Mouse (Mus musculus) gastrocnemius, adult 8-10 months (tissue): ENCODE data around the gene Ip6k3. TPM values are rescaled to one million over a fixed set of nuclear protein-coding genes. Genes with fewer than 3 reads are reported as not detected.

Experiments used
- DNase-seq, 2 experiments: peaks; one replicate each; pipeline ENCODE4 v3.0.0; 2022; ENCODE audit warnings: low spot score in 2 of 2
- total RNA-seq, 4 experiments: library from RNA; stranded (reverse); gene quantifications; 2 replicates each; pipeline ENCODE4 v1.2.4; 2022

Ip6k3 gene
- total RNA-seq, 4 experiments from 2014 or later = 24.6 to 33.6 (median 29.1) TPM

DNA sequence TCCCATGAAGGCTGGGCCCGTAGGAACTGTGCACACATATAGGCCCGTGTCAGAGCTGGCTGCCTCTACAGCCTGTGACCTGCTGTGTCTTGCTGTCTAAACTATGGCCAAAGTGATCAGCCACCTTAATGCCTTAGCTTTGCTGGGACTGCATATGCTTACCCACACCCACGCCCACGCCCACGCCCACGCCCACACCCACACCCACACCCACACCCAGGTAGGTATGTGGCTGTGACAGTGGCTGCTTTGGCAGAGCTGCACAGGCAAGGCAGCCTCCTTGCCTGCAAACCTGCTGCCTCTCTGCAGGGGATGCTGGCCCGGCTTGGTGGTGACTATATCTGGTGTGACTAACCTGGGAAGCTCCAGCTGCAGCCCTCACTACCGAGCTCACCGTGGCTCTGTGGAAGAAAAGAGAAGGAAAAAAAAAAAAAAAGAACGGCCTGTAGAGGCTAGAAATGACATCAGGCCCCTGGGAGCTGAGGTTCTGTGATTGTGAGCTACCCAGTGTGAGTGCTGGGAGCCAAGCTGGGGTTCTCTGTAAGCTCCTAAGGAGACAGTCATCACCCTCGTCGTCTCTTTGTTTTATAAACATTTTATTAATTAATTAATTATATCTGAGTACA is 16.2 kb upstream of the Ip6k3 start:
- DNase-seq = no peak

DNA sequence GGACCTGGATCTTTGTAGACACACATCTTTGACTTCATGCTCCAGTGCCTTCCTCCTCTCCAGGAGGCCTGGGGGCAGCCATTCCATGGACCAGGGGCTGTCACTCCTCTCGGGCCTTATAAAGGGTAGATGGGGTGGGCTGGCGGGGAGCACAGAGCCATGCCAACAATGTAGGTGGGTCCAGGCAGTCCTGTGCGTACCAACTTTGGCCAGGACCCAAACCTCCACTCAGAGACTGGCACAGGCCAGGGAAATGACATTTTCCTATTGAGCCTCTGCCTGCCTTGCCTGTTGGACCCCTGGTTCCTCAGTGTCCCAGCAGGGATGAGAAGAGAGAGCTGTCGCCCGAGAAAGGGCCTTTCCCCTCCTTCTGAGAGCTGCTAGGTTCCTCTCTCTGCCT is 14.8 kb upstream of the Ip6k3 start:
- DNase-seq = no peak

DNA sequence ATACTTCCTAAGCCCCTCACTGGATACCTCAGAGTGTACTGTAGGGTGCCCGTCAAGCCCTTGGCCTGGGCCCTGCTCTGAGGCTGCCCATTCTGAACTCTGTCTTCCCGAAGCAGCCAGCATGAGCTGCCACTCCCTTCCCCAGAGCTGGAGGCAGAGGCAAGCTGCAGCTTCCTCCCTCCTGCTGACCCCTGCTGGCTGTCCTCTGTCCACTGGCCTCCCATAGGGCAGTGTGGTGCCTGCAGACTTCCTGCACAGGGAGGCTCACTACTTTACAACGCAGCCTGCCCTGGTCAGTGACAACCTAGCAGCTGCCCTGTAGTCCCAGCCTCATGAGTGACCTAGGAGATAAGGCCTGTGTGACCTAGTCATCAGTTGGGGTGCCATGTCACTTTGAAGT is 14.1 kb upstream of the Ip6k3 start:
- peak; percentile 43 to 62 for DNase-seq

DNA sequence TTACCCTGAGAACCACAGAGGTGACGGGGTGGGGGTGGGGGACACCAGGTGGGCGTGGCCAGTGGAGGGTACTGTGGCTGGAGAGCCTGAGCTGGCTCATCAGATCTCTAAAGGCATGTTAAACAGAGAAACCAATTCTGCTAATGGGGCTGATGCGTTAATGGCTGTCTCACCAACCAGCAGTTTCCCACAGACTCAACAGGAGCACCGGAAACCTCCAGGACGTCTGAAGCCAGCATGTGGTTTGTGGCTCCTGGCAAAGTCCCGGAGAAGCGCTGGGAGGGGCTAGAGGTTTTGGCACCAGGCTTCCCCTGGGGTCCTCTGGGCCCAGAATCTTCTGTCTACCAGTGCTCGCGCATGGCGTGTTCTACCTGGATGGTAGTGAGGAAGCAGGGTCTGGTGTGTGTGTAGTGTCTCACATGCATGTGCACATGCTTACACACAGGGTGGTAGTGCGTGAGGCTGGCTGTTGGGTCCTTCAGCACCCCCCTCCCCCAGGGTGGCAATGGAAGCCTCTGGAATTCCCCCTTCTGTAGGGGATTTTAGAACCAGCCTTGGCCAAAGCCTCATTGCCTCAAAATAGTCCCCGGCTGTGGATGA is 12.2 kb upstream of the Ip6k3 start:
- no peak for DNase-seq

DNA sequence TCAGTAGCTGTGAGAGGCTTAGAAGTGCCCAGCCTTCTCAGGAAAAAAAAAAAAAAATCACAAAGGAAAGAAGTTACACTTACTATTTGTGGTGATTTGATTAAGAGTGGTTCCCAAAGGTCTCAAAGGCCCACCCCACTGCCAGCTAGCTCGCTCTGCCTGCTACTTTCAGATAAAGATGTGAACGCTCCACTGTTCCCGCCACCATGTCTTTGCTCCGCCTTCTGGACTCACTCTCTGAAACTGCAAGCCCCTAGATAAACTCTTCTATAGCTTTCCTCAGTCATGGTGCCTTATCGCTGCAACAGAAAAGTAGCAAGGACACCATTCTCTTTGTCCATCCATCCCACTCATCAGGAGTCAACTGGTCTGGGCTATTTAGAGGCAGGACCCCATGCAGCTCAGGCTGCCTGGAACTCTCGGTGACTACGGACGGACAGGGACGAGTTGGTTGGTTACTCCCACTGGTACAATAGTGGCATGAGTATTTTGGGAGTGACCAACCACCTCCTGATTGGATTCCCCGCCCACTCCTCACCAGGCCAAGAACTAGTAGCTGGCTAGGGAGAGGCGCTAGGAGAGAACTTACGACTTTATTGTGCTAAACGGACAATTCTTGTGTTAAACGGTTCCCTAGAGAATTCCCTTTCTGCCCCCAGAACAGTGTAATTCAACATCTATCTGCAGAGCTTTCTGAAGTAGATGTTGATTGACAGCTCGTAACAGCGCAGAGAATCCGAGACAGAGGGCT is 11.0 kb upstream of the Ip6k3 start:
- no peak for DNase-seq

DNA sequence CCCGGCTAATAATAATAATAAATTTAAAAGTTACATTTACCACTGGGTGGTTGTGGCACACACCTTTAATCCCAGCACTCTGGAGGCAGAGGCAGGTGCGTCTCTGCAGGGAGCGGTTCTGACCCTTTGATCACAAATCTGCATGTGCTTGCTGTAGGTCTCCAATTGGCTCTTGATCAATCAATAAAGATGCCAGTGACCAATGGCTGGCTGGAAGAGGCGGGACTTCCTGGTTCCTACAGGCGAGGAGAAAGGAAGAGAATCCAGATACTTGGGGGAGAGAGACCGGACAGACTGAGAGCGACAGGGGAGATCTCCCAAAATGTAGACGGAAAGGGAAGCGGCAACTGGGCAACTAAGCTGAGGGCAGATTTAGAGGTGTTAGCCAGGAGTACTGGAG is 10.4 kb upstream of the Ip6k3 start:
- DNase-seq = no peak

DNA sequence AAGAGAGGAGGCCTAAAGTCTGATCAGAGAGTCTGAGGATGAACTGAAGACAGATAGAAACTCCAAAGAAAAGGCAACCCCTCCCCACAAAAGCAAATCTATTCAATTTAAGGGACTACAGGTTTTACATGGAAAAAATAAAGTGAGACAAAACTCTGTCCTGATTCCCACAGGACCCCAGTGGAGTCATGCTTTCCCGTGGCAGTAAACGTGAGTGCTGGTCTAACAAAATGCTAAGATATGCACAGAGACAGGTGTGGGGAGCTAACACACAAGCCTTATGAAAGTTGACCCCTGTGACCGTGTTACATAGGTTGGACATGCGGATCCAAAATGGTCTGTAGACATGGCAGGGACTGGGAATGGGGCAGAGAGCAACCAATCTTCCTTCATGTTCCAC is 9.2 kb upstream of the Ip6k3 start:
- no peak for DNase-seq

DNA sequence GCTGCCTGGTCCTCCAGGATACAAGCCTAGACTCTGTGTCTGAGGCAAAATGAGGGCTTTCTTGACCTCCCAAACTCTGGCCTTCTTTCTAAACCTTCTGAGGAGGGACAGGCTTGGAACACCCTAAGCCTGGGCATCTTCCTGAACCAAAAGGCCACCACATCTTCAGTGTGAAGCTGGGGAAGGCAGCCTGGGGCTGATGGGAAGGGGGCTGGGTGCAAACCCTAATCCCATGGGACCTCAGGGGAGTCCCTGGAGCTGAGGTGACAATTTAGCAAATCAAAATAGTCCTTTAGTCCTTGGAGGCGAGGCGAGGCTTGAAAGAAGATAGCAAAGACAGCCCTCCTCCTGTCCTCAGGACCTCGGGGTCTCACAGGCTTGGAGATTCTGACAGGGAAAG is 8.7 kb upstream of the Ip6k3 start:
- no peak for DNase-seq

DNA sequence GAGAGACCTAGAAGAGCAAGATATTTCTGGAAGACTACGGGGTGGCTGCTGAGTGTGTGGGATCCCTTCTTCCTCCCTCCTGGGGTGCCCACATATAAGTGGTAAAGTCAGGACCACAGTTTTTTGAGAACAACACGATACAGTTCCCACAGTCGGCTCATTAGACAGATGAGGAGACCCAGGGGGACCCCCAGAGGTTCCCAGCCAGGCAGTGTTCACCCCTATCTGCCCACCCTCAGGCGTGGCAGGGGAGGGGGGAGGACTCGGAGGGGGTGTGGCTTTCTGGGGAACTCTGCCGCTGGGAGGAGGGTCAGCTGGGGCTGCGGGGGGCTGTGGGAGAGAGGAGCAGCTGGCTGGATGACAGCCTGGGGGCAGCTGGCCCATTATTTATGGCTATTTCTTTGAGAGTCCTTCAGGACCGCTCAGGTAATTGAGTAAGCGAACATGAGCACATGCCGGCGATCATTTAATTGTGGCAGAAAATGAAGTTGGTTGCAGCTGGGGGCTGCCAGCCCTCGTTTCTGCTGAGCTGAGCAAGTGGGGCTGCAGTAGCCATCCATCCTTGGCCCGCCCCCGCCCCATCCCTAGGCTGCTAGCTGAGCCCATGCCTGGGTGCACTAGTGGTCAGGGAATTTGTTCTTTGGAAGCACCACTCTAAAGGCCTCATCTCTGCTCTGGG is 7.7 kb upstream of the Ip6k3 start:
- no peak for DNase-seq

DNA sequence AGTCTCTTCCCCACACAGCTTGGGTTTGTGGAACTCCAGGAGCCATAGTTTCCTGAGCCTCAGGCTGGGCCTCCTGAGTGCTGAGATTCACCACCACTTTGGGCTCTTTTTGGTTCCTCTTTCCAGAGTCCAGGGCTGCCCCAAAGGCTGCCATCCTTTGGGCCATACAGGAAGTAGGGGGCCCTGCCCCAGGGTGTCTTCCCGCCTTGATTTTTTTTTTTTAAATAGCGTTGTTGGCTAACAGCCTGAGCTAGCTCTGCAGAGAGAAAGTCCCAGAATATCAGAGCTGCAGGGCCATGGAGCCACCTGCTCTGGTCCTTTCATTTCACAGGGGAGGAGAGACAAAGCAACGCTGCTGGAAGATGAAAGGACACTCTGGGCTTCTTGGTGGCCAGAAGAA is 6.1 kb upstream of the Ip6k3 start:
- no peak for DNase-seq

DNA sequence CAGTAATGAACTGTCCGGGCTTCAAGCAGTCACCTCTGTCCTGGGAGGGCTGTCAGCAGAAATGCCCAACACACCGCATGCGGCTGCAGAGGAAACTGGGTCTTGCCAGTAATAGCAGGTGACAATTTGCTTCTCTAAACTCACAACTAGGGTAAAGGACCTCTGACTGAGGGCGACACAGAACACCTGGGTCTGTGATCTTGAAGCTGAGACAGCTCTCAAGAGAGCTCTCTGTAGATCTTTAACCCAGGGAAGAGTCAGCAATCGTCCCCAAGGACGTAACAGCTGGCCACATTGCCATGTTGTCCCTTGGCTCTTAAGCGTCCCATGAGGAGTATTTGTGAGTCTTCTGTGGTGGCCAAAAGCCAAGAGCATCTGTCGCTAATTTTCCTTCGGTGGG is 4.9 kb upstream of the Ip6k3 start:
- no peak for DNase-seq

DNA sequence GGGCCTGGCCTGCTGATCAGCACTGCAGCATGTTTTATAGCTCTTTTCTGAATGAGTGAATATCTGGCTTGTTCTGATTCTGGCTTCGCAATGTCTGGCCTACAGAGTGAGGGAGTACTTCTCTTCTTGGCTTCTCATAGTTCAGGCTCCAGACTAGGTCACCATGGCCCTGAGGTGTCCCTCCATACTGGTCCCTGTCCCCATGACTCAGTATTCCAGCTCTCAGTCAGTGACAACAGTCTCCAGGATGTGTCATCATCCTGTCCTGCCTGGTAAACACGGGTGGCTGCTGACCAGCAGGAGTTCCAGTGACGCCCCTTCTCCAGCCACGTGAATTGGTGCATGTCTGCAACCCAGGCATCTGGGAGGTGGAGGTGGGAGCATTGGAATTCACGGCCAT is 3.5 kb upstream of the Ip6k3 start:
- DNase-seq = no peak

DNA sequence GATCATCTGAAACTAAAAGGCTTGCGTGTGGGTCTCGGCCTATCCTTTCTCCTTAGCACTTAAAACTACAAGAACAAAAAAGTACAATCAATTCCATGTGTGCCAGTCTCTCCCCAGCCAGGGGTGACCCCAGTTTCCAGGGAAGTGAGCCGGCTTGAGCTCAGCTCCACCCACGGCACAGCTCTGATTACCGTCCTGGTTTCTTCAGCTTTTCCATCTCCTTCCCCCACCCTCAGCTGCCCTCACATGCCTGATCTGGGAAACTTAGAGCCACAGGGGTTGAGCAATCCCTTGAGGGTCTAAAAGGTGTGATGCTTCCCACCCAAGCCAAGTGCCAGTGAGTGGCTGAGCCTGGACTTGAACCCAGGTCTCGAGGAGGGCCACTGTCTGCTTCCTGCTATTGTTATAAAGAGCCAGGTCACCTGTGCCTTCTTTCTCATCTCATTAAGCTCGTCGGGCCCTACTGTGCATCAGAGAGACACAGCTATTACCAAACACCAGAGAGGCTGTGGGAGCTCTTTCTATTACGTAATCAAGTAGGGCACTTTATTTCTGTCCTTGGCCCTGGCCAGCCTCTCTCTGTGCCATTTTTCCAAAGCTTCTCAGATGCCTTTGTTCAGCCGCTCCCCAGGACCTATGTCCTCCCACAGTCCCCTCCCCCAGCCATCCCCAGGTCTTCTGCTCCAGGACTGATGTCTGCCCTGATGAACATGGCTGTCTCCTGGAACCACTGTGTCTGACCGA is 2.5 kb upstream of the Ip6k3 start:
- peak in 1 of 2 experiments; percentile 48 for DNase-seq

DNA sequence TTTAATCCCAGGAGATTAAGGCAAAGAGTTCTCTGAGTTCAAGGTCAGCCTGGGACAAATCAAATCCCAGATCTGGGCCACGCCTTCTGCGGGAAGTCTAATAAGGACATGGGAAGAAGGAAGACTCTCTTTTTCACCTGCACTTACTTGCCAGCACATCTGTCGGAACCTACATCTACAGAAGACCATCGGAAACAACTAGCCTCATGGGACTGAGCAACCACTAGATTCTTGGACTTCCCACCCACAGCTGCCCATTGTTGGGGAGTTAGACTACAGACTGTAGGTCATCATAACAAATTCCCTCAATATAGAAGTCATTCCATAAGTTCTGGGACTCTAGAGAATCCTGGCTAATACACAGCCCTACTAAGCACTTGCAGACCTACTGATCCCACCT is 974 bp upstream of the Ip6k3 start:
- no peak for DNase-seq

DNA sequence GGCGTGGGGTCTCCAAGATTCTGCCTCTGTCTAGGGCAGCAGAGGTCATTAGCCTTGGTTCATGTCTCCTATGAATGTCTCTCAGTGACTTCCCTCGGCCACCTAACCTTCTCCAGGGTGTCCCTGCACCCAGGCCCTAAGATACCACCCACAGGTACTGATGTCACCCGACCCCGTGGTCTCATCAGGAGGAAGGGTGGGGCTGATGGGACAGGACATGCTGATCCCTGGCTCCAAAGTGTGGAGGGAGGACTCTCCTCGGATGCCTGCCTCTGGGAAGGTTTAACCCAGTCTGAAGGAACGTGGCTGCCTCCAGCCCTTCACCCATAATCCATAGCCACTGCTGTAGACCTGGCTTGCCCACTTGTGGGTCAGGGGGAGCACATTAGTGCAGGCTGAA is 694 bp downstream of the Ip6k3 start:
- peak; percentile 54 to 57 for DNase-seq

DNA sequence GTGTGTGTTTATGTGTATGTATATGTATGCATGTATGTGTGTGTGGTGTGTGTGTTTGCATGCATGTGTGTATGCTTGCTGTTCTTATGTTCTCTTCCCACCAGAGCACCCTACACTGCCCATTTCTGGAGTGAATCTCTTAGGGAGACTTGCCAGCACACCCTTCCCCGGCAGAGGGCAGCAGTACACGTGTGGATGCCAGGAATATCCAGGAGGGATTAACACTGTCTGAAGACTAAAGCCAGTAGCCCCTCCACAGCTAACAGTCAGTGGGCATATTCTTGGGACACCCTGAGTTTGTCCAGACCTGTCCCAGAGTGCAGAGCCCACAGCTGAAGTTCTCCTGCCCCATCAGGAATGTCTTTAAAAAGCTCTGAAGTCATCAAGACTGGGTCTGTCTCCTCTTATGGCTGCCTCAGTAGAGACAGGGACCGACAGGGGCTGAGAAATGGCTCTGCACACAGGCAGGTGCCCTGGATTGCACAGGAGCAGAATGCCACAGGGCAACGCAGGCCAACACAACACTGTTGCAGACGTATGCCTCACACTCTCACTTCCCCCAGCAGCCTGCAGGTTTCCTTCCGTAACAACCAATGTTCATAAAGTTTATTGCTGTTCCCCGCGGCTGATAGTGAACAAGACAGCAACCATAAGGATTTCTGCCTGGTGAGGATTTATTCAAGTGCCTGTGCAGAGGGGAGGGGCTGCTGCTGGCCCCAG is 2.4 kb downstream of the Ip6k3 start:
- DNase-seq = peak in 1 of 2 experiments; percentile 52

DNA sequence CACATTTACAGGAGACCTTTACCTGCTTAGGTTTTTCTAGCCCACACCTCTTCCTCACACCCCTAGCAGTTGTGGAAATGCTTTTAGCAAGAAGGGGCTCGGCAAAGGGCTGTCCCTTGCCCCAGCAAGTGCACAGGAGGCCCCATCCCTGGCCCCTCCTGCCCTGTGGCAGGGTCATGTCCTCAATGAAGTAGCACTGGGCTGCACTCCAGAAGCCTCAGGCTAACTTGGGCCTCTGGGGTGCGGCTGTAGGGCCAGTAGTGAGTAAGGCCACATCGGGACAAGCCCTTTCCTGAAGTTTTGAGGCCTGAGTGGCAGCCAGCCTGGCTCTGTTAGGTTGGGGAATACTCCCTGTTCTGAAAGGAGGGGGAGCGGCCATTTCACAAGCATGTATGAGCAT is 6.7 kb downstream of the Ip6k3 start:
- DNase-seq = peak; percentile 72 to 84

DNA sequence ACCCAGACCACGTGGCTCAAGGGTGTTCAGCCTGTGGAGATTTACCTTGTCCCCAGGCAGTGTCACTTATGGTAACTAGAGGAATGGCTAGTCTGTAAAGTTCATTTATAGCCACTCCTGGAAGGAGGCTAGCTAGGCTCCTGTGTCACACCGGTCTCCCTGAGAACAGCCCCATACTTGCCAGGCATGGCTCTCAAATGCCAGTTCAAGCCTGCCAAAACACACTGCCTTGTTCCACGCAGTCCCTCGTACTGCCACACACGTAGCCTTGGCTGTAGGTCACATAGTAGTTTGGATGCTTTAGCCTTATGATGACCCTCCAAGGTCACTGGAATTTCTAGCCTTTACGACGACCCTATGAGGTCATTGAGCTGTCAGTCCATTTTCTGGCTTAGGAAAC is 8.4 kb downstream of the Ip6k3 start:
- DNase-seq = peak; percentile 70 to 79

DNA sequence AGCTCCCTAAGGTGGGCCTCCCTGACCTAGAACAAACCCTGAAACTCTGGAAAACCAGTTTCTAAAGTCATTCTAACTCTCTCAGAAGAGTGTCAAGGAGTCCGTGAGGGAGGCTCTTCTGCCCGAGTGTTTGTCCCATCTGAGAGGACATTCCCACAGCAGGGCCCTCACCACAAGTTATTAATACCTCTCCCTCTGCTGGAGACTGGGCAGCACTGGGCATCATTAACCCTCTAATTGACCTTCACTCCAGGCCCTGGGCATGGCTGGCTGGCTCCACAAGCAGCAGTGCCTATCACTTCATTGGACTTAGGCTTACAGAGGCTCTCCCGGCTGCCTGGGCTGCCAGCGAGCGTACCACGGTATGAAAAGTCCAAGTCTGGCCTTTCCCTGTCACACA is 9.2 kb downstream of the Ip6k3 start:
- DNase-seq = peak in 1 of 2 experiments; percentile 27

DNA sequence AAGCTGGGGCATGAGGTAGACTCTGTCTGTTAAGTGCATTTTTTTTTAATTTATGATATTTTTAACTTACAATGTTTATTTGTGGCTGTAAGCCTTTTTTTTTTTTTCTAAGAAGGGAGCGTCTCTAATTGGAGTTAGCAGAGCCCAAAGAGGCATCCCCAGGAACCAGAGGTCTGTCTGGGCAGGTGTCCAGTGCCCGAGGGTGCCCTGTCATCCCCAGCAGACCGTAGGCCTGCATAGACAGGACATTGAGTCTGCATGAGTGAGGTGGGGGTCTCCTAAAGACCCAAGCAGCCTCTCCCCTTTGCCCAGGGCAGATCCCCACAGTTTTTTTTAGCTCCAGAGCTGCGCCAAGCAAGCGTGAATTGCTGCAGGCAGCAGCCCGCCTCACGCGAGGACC is 11.8 kb downstream of the Ip6k3 start:
- DNase-seq = no peak

DNA sequence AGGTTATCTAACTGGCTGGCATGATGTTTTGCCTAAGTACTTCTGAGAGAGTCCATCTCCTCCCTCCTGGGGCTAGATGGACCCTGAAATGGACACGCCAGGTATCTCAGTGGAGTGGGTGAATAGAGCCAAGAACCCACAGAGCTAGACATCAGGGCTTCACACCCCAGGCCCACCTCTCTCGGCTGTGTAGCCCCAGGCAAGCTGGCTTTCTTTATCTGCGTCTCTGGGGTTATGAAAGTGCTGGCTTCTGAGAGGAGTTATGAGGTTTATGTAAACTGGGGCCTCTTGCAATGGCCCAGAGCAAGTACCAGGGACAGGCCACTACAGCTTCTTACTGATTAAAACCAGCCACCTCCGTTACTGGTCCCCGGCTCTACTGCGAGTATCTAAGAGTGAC is 12.7 kb downstream of the Ip6k3 start:
- DNase-seq = no peak
